Mouse (Mus musculus) layer of hippocampus, adult 18-20 months (tissue): ENCODE results near the gene Xiap. TPM values are rescaled to one million over a fixed set of nuclear protein-coding genes. Genes with fewer than 3 reads are reported as not detected.

ENCODE experiments used
- total RNA-seq, 2 experiments: library from RNA; stranded (reverse); gene quantifications; 2 replicates each; pipeline ENCODE4 v1.2.3; 2021

The Xiap gene
- total RNA-seq, 2 experiments from 2014 or later, result 40.3 to 49.8 TPM

Other genes with a start within 250 kb of the Xiap start
- gene Thoc2, start 139.0 kb upstream of the Xiap start, total RNA-seq, result 10 to 100 TPM; 46.8 to 48.2 TPM
- gene Stag2, start 89.6 kb downstream of the Xiap start, total RNA-seq, result 10 to 100 TPM; 55.2 to 55.3 TPM